Mouse (Mus musculus): ENCODE results near the gene Brpf3.

GRCm38 (mm10) chr17:28867381-28867780, 66.5 kb downstream of the Brpf3 start:
- no peak for TF ChIP-seq CTCF (IDR thresholded peaks at IDR 0.05)
- no peak for TF ChIP-seq EP300 (IDR thresholded peaks at IDR 0.05)
